Mouse (Mus musculus): ENCODE measurements around the gene Vdr. TPM values are rescaled to one million over a fixed set of nuclear protein-coding genes. Genes with fewer than 3 reads are reported as not detected.

Vdr gene
- polyA plus RNA-seq, 1 experiment from 2014 or later, result 6.5 TPM

DNA sequence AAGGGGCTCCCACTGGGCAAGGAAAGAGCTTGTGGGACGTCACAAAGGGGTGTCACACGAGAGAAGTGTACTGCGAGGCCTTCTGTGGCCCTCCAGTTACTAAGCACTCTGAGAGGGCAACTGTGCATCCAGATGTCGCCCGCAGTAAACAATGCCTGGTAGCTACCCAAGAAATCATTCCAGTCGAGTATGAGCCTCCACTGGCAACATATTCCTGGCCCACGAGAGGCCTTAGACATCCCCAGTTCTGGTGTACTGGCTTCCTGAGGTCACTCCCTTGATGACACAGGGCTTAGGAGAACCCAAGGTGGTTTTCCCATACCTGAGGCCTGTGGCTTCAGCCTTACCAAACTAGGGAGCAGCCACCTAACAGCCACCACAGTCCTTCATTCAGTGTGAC, 97.6 kb downstream of the Vdr start:
- Histone ChIP-seq H3K4me2 (replicated peaks; ENCODE audit: low read depth) (no peak overlapping the region), H3K27me3 (replicated peaks; ENCODE audit: control insufficient read depth, insufficient read depth, low read length) (no peaks in the 10 kb centered on the region), H3K27ac (ENCODE audit: low read depth, low read length) (no peak overlapping the region), H3K9ac (ENCODE audit: low read depth, low read length) (no peak overlapping the region), H3K9me3 (ENCODE audit: control insufficient read depth) (no peaks in the 10 kb centered on the region), H3K4me1 (replicated peaks; ENCODE audit: control insufficient read depth, insufficient read depth, low read length) (peaks cover 4% of the 10 kb centered on the region; the same call in 1 of the 2 replicates), H3K4me3 (ENCODE audit: low read depth, low read length) (no peak overlapping the region), H3K36me3 (ENCODE audit: control insufficient read depth, insufficient read depth) (peaks cover 21% of the 10 kb centered on the region; the same call in 1 of the 2 replicates)
- no peak for TF ChIP-seq CTCF (IDR thresholded peaks at IDR 0.05; ENCODE audit: low read depth)
- no peak for ATAC-seq
- WGBS, result 73% methylated on average over 7 of the region's 7 CpGs

- ATAC-seq, result no peak
- no peak for TF ChIP-seq CTCF (IDR thresholded peaks at IDR 0.05; ENCODE audit: low read depth)
- Histone ChIP-seq H3K4me3 (ENCODE audit: low read depth, low read length) (no peak overlapping the region), H3K27ac (ENCODE audit: low read depth, low read length) (no peak overlapping the region), H3K9me3 (ENCODE audit: control insufficient read depth) (no peaks in the 10 kb centered on the region), H3K27me3 (replicated peaks; ENCODE audit: control insufficient read depth, insufficient read depth, low read length) (no peaks in the 10 kb centered on the region), H3K4me1 (replicated peaks; ENCODE audit: control insufficient read depth, insufficient read depth, low read length) (peaks cover 4% of the 10 kb centered on the region; the same call in 1 of the 2 replicates), H3K9ac (ENCODE audit: low read depth, low read length) (no peak overlapping the region), H3K4me2 (replicated peaks; ENCODE audit: low read depth) (no peak overlapping the region), H3K36me3 (ENCODE audit: control insufficient read depth, insufficient read depth) (peaks cover 25% of the 10 kb centered on the region; the same call in 1 of the 2 replicates)
- WGBS, result 71% methylated on average over 6 of the region's 6 CpGs
These were observed 98.3 kb downstream of the Vdr start for GRCm38 (mm10) chr15:97812126-97812525.

GRCm38 (mm10) chr15:97811307-97811706, 99.1 kb downstream of the Vdr start:
- 87% methylated on average over 9 of the region's 9 CpGs for WGBS
- no peaks in the 10 kb centered on the region for H3K9me3 ChIP-seq (ENCODE audit: control insufficient read depth)
- peaks cover 31% of the 10 kb centered on the region; the same call in 1 of the 2 replicates for H3K36me3 ChIP-seq (ENCODE audit: control insufficient read depth, insufficient read depth)
- no peaks in the 10 kb centered on the region for H3K27me3 ChIP-seq (replicated peaks; ENCODE audit: control insufficient read depth, insufficient read depth, low read length)
- H3K4me3 ChIP-seq (ENCODE audit: low read depth, low read length), result no peak overlapping the region
- no peak overlapping the region for H3K27ac ChIP-seq (ENCODE audit: low read depth, low read length)
- peaks cover 4% of the 10 kb centered on the region; the same call in 1 of the 2 replicates for H3K4me1 ChIP-seq (replicated peaks; ENCODE audit: control insufficient read depth, insufficient read depth, low read length)
- no peak overlapping the region for H3K9ac ChIP-seq (ENCODE audit: low read depth, low read length)
- no peak for TF ChIP-seq CTCF (IDR thresholded peaks at IDR 0.05; ENCODE audit: low read depth)
- ATAC-seq, result no peak
- H3K4me2 ChIP-seq (replicated peaks; ENCODE audit: low read depth), result no peak overlapping the region

- TF ChIP-seq CTCF (IDR thresholded peaks at IDR 0.05; ENCODE audit: low read depth), result no peak
- H3K9ac ChIP-seq (ENCODE audit: low read depth, low read length), result no peak overlapping the region
- H3K27ac ChIP-seq (ENCODE audit: low read depth, low read length), result no peak overlapping the region
- WGBS, result 92% methylated on average over 5 of the region's 5 CpGs
- H3K27me3 ChIP-seq (replicated peaks; ENCODE audit: control insufficient read depth, insufficient read depth, low read length), result no peaks in the 10 kb centered on the region
- H3K9me3 ChIP-seq (ENCODE audit: control insufficient read depth), result no peaks in the 10 kb centered on the region
- no peak overlapping the region for H3K4me3 ChIP-seq (ENCODE audit: low read depth, low read length)
- ATAC-seq, result no peak
- H3K4me1 ChIP-seq (replicated peaks; ENCODE audit: control insufficient read depth, insufficient read depth, low read length), result peaks cover 4% of the 10 kb centered on the region; the same call in 1 of the 2 replicates
- no peak overlapping the region for H3K4me2 ChIP-seq (replicated peaks; ENCODE audit: low read depth)
- H3K36me3 ChIP-seq (ENCODE audit: control insufficient read depth, insufficient read depth), result peaks cover 34% of the 10 kb centered on the region; the same call in 1 of the 2 replicates
These were observed 100.0 kb downstream of the Vdr start for GRCm38 (mm10) chr15:97810399-97810798.

- Histone ChIP-seq H3K9me3 (ENCODE audit: control insufficient read depth) (no peaks in the 10 kb centered on the region), H3K27me3 (replicated peaks; ENCODE audit: control insufficient read depth, insufficient read depth, low read length) (no peaks in the 10 kb centered on the region), H3K4me3 (ENCODE audit: low read depth, low read length) (no peak overlapping the region), H3K4me2 (replicated peaks; ENCODE audit: low read depth) (no peak overlapping the region), H3K4me1 (replicated peaks; ENCODE audit: control insufficient read depth, insufficient read depth, low read length) (peaks cover 4% of the 10 kb centered on the region; the same call in 1 of the 2 replicates), H3K9ac (ENCODE audit: low read depth, low read length) (no peak overlapping the region), H3K36me3 (ENCODE audit: control insufficient read depth, insufficient read depth) (peaks cover 34% of the 10 kb centered on the region; the same call in 1 of the 2 replicates), H3K27ac (ENCODE audit: low read depth, low read length) (no peak overlapping the region)
- ATAC-seq, result no peak
- WGBS, result 87% methylated on average over 5 of the region's 5 CpGs
- TF ChIP-seq CTCF (IDR thresholded peaks at IDR 0.05; ENCODE audit: low read depth), result peak; percentile 76
These were observed 100.5 kb downstream of the Vdr start for GRCm38 (mm10) chr15:97809942-97810341.

DNA sequence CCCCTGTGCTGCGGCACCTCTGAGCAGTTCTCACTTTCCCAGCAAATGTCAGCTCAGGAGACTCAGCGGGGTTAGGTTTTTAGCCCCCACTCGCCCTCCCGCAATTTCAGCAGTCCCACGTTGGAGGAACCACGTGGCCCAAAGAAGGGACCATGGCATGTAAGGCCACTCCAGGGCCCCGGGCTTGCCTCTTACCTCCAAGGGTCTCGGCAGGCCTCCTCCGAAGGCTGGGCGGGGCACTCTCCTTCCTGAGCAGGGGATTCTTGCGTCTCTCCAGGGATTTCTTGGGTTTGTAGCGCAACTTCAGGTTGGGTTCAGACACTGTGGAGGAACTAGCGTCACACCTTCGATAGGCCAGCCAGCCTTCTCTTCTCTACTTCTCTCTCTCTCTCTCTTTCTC, 101.2 kb downstream of the Vdr start:
- Histone ChIP-seq H3K27me3 (replicated peaks; ENCODE audit: control insufficient read depth, insufficient read depth, low read length) (no peaks in the 10 kb centered on the region), H3K9me3 (ENCODE audit: control insufficient read depth) (no peaks in the 10 kb centered on the region), H3K4me3 (ENCODE audit: low read depth, low read length) (no peak overlapping the region), H3K4me2 (replicated peaks; ENCODE audit: low read depth) (no peak overlapping the region), H3K36me3 (ENCODE audit: control insufficient read depth, insufficient read depth) (peaks cover 34% of the 10 kb centered on the region; the same call in 1 of the 2 replicates), H3K27ac (ENCODE audit: low read depth, low read length) (no peak overlapping the region), H3K9ac (ENCODE audit: low read depth, low read length) (no peak overlapping the region), H3K4me1 (replicated peaks; ENCODE audit: control insufficient read depth, insufficient read depth, low read length) (peaks cover 4% of the 10 kb centered on the region; the same call in 1 of the 2 replicates)
- no peak for ATAC-seq
- whole genome bisulfite sequencing, result 82% methylated on average over 14 of the region's 14 CpGs
- TF ChIP-seq CTCF (IDR thresholded peaks at IDR 0.05; ENCODE audit: low read depth), result no peak

Data from intestine, postnatal 0 days (tissue).